Mouse (Mus musculus) ES-E14 (cell line): ENCODE measurements at regions not wholly inside any gene's neighbourhood (a gene's known extent, or its start where the extent isn't known, plus 50 kb on each side); places are given as distances from the start of the nearest gene placed in this dataset.

Experiments
- CHD2 ChIP-seq: IDR thresholded peaks from 2 replicates; pipeline ENCODE4 v1.6.1; 2014; ENCODE audit warnings: mild to moderate bottlenecking, low read depth, low read length, inconsistent platforms
- HCFC1 ChIP-seq: IDR thresholded peaks from 2 replicates; pipeline ENCODE4 v1.6.1; 2012; ENCODE audit warnings: low read length, inconsistent platforms, borderline replicate concordance; ENCODE audit not compliant: insufficient read depth
- MAFK ChIP-seq: IDR thresholded peaks from 2 replicates; pipeline ENCODE4 v1.6.1; 2014; ENCODE audit warnings: mild to moderate bottlenecking, low read depth, low read length, inconsistent platforms; ENCODE audit not compliant: insufficient read depth
- ZC3H11A ChIP-seq: IDR thresholded peaks from 2 replicates; pipeline ENCODE4 v1.6.1; 2012; ENCODE audit warnings: low read depth, mild to moderate bottlenecking, inconsistent platforms, low read length, borderline replicate concordance
- ZNF384 ChIP-seq: IDR thresholded peaks from 2 replicates; pipeline ENCODE4 v1.6.1; 2012; ENCODE audit warnings: low read depth, low read length, inconsistent platforms

GRCm38 (mm10) chr16:13022875-13023274 is 86.6 kb upstream of the Ercc4 start:
- TF ChIP-seq MAFK (no peak), CHD2 (no peak), ZC3H11A (peak; percentile 45; the same call in 1 of the 2 replicates), ZNF384 (no peak), HCFC1 (no peak)
